Mouse (Mus musculus): ENCODE measurements around the gene Tmem231. TPM values are rescaled to one million over a fixed set of nuclear protein-coding genes. Genes with fewer than 3 reads are reported as not detected.

The Tmem231 gene
- polyA plus RNA-seq, 1 experiment = 2.1 TPM

- Histone ChIP-seq H3K4me3 (ENCODE audit: insufficient read depth, low read depth, low read length) (no peak overlapping the region), H3K27ac (replicated peaks; ENCODE audit: low read depth, low read length) (no peak overlapping the region), H3K4me1 (ENCODE audit: control insufficient read depth, insufficient read depth, insufficient read length, low read length) (peaks cover 6% of the 10 kb centered on the region; the same call in 1 of the 2 replicates)
These were observed 3.5 kb upstream of the Tmem231 start for GRCm38 (mm10) chr8:111937184-111937583.

- no peak overlapping the region for H3K27ac ChIP-seq (replicated peaks; ENCODE audit: low read depth, low read length)
- H3K4me1 ChIP-seq (ENCODE audit: control insufficient read depth, insufficient read depth, insufficient read length, low read length) = no peaks in the 10 kb centered on the region; the same call in 1 of the 2 replicates
- H3K4me3 ChIP-seq (ENCODE audit: insufficient read depth, low read depth, low read length) = no peak overlapping the region
These were observed 520 bp upstream of the Tmem231 start for GRCm38 (mm10) chr8:111934201-111934600.

GRCm38 (mm10) chr8:111932580-111933336 lies 923 bp downstream of the Tmem231 start:
- Histone ChIP-seq H3K4me1 (ENCODE audit: control insufficient read depth, insufficient read depth, insufficient read length, low read length) (no peaks in the 10 kb centered on the region; the same call in 1 of the 2 replicates), H3K27ac (replicated peaks; ENCODE audit: low read depth, low read length) (no peak overlapping the region), H3K4me3 (ENCODE audit: insufficient read depth, low read depth, low read length) (peak overlapping the region; percentile 82)

- Histone ChIP-seq H3K4me3 (ENCODE audit: insufficient read depth, low read depth, low read length) (no peak overlapping the region), H3K4me1 (ENCODE audit: control insufficient read depth, insufficient read depth, insufficient read length, low read length) (no peaks in the 10 kb centered on the region; the same call in 1 of the 2 replicates), H3K27ac (replicated peaks; ENCODE audit: low read depth, low read length) (no peak overlapping the region)
These were observed 2.0 kb downstream of the Tmem231 start for GRCm38 (mm10) chr8:111931721-111932120.

- no peaks in the 10 kb centered on the region; the same call in 1 of the 2 replicates for H3K4me1 ChIP-seq (ENCODE audit: control insufficient read depth, insufficient read depth, insufficient read length, low read length)
- no peak overlapping the region for H3K4me3 ChIP-seq (ENCODE audit: insufficient read depth, low read depth, low read length)
- H3K27ac ChIP-seq (replicated peaks; ENCODE audit: low read depth, low read length) = no peak overlapping the region
These were observed 3.9 kb downstream of the Tmem231 start for GRCm38 (mm10) chr8:111929648-111930344.

- H3K4me1 ChIP-seq (ENCODE audit: control insufficient read depth, insufficient read depth, insufficient read length, low read length) = no peaks in the 10 kb centered on the region
- no peak overlapping the region for H3K4me3 ChIP-seq (ENCODE audit: insufficient read depth, low read depth, low read length)
- H3K27ac ChIP-seq (replicated peaks; ENCODE audit: low read depth, low read length) = no peak overlapping the region
These were observed 8.7 kb downstream of the Tmem231 start for GRCm38 (mm10) chr8:111924976-111925375.

GRCm38 (mm10) chr8:111923383-111923804 lies 10.3 kb downstream of the Tmem231 start:
- H3K4me3 ChIP-seq (ENCODE audit: insufficient read depth, low read depth, low read length) = peak overlapping the region; percentile 61
- no peak overlapping the region for H3K27ac ChIP-seq (replicated peaks; ENCODE audit: low read depth, low read length)
- no peaks in the 10 kb centered on the region for H3K4me1 ChIP-seq (ENCODE audit: control insufficient read depth, insufficient read depth, insufficient read length, low read length)

- no peak overlapping the region for H3K4me3 ChIP-seq (ENCODE audit: insufficient read depth, low read depth, low read length)
- H3K27ac ChIP-seq (replicated peaks; ENCODE audit: low read depth, low read length) = no peak overlapping the region
- no peaks in the 10 kb centered on the region for H3K4me1 ChIP-seq (ENCODE audit: control insufficient read depth, insufficient read depth, insufficient read length, low read length)
These were observed 12.7 kb downstream of the Tmem231 start for GRCm38 (mm10) chr8:111920971-111921370.

- H3K27ac ChIP-seq (replicated peaks; ENCODE audit: low read depth, low read length) = no peak overlapping the region
- no peaks in the 10 kb centered on the region; the same call in 1 of the 2 replicates for H3K4me1 ChIP-seq (ENCODE audit: control insufficient read depth, insufficient read depth, insufficient read length, low read length)
- H3K4me3 ChIP-seq (ENCODE audit: insufficient read depth, low read depth, low read length) = no peak overlapping the region
These were observed 14.0 kb downstream of the Tmem231 start for GRCm38 (mm10) chr8:111919663-111920062.

GRCm38 (mm10) chr8:111912860-111913432 lies 20.7 kb downstream of the Tmem231 start:
- no peak overlapping the region for H3K27ac ChIP-seq (replicated peaks; ENCODE audit: low read depth, low read length)
- H3K4me3 ChIP-seq (ENCODE audit: insufficient read depth, low read depth, low read length) = no peak overlapping the region
- H3K4me1 ChIP-seq (ENCODE audit: control insufficient read depth, insufficient read depth, insufficient read length, low read length) = no peaks in the 10 kb centered on the region; the same call in 1 of the 2 replicates

- no peak overlapping the region for H3K27ac ChIP-seq (replicated peaks; ENCODE audit: low read depth, low read length)
- H3K4me1 ChIP-seq (ENCODE audit: control insufficient read depth, insufficient read depth, insufficient read length, low read length) = no peaks in the 10 kb centered on the region; the same call in 1 of the 2 replicates
- no peak overlapping the region for H3K4me3 ChIP-seq (ENCODE audit: insufficient read depth, low read depth, low read length)
These were observed 22.1 kb downstream of the Tmem231 start for GRCm38 (mm10) chr8:111911572-111911971.

- no peak within 1 kb of the TSS for H3K4me3 ChIP-seq (ENCODE audit: insufficient read depth, low read depth, low read length)
- H3K4me1 ChIP-seq (ENCODE audit: control insufficient read depth, insufficient read depth, insufficient read length, low read length) = no peaks in the 10 kb centered on the region; the same call in 1 of the 2 replicates
- H3K27ac ChIP-seq (replicated peaks; ENCODE audit: low read depth, low read length) = no peak within 1 kb of the TSS
These were observed 23.8 kb downstream of the Tmem231 start, which contains the start of gene Chst5 for GRCm38 (mm10) chr8:111909621-111910450. TSS of gene Chst5 (minus strand) at chr8:111910447.

GRCm38 (mm10) chr8:111905500-111906121 lies 28.1 kb downstream of the Tmem231 start:
- Histone ChIP-seq H3K27ac (replicated peaks; ENCODE audit: low read depth, low read length) (no peak overlapping the region), H3K4me3 (ENCODE audit: insufficient read depth, low read depth, low read length) (no peak overlapping the region)

GRCm38 (mm10) chr8:111902080-111902479 lies 31.6 kb downstream of the Tmem231 start:
- Histone ChIP-seq H3K4me3 (ENCODE audit: insufficient read depth, low read depth, low read length) (no peak overlapping the region), H3K27ac (replicated peaks; ENCODE audit: low read depth, low read length) (no peak overlapping the region), H3K4me1 (ENCODE audit: control insufficient read depth, insufficient read depth, insufficient read length, low read length) (no peaks in the 10 kb centered on the region)

More at GRCm38 (mm10) chr8:111905500-111906121, 28.1 kb downstream of the Tmem231 start:
- H3K4me1 ChIP-seq (ENCODE audit: control insufficient read depth, insufficient read depth, insufficient read length, low read length) = no peaks in the 10 kb centered on the region
